Mouse (Mus musculus) intestine, postnatal 0 days (tissue): Measurements from ENCODE around the gene Vnn3. TPM values are rescaled to one million over a fixed set of nuclear protein-coding genes. Genes with fewer than 3 reads are reported as not detected.

ENCODE experiments used
- ATAC-seq: fragments of 200-750 bp; cut with Nextera tagmentation; 2 replicates; pipeline ENCODE4 v1.8.0; 2017; ENCODE audit warnings: mild to moderate bottlenecking, moderate TSS enrichment, moderate library complexity
- H3K27ac ChIP-seq: fragments of 300-500 bp; sonication (generic); 2 replicates; pipeline ENCODE4 v1.5.1; 2014; ENCODE audit warnings: mild to moderate bottlenecking, low read depth, low read length, moderate library complexity
- H3K27me3 ChIP-seq: fragments of 300-500 bp; sonication (generic); replicated peaks from 2 replicates; pipeline ENCODE4 v1.6.1; 2014; ENCODE audit warnings: low read length, mixed read lengths; ENCODE audit not compliant: control insufficient read depth, insufficient read depth
- H3K36me3 ChIP-seq: fragments of 300-500 bp; sonication (generic); 2 replicates; pipeline ENCODE4 v1.6.1; 2014; ENCODE audit warnings: mild to moderate bottlenecking, moderate library complexity; ENCODE audit not compliant: control insufficient read depth, insufficient read depth
- H3K4me1 ChIP-seq: fragments of 300-500 bp; sonication (generic); replicated peaks from 2 replicates; pipeline ENCODE4 v1.6.1; 2014; ENCODE audit warnings: antibody characterized with exemption, low read length, mixed read lengths; ENCODE audit not compliant: control insufficient read depth, insufficient read depth
- H3K4me2 ChIP-seq: fragments of 300-500 bp; sonication (generic); replicated peaks from 2 replicates; pipeline ENCODE4 v1.6.1; 2014; ENCODE audit warnings: low read depth, mild to moderate bottlenecking, moderate library complexity
- H3K4me3 ChIP-seq: fragments of 300-500 bp; sonication (generic); 2 replicates; pipeline ENCODE4 v1.5.1; 2014; ENCODE audit warnings: low read depth, low read length
- H3K9ac ChIP-seq: fragments of 300-500 bp; sonication (generic); 2 replicates; pipeline ENCODE4 v1.6.1; 2014; ENCODE audit warnings: mild to moderate bottlenecking, low read depth, low read length
- H3K9me3 ChIP-seq: fragments of 300-500 bp; sonication (generic); 2 replicates; pipeline ENCODE4 v1.6.1; 2016; ENCODE audit warnings: mixed run types; ENCODE audit not compliant: control insufficient read depth
- CTCF ChIP-seq: sonication (generic); IDR thresholded peaks from 2 replicates; pipeline ENCODE4 v1.5.1; 2016; ENCODE audit warnings: low read depth, mild to moderate bottlenecking, control low read depth, antibody characterized with exemption, moderate library complexity
- WGBS: fragments of 180-500 bp; shearing (Covaris S2); extraction: QIAGEN DNeasy Blood & Tissue Kit; methylation state at CpG from one replicate; pipeline ENCODE4 v1.1.7; 2014; 5-methylcytosine and 5-hydroxymethylcytosine counted together
- polyA plus RNA-seq: library from polyadenylated mRNA; unstranded; fragments of >200 nt; fragmentation: Nextera tagmentation; extraction: Ambion mirVana; gene quantifications from 2 replicates; pipeline ENCODE4 v1.2.1, GENCODE M21; 2015

The Vnn3 gene
- polyA plus RNA-seq, 1 experiment from 2014 or later = 0.10 TPM

DNA sequence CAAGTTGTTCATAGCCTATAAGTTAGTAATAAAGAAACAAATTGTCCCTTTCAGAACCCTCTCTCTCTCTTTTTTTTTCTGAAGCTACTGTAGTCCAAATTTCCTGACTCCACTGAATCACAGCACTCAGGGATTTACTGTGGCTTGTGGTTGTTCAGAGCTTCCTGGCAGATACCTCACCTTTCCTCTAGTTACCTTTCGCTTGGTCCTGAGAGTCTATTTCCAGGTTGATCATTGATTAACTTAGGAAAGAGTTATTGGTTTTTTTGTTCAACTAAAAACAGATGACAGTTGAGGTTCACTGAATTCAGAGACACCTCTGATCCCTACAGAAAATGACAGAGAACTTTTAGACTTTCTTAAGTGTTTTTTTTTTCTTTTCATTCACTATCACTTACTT lies 33.6 kb downstream of the Vnn3 start:
- no peaks in the 10 kb centered on the region for H3K36me3 ChIP-seq
- H3K9me3 ChIP-seq = no peaks in the 10 kb centered on the region
- no peaks in the 10 kb centered on the region for H3K4me1 ChIP-seq
- no peak overlapping the region for H3K4me3 ChIP-seq
- no peak for TF ChIP-seq CTCF
- no peak overlapping the region for H3K4me2 ChIP-seq
- ATAC-seq = no peak
- H3K9ac ChIP-seq = no peak overlapping the region
- WGBS = 57% methylated on average over 1 of the region's 1 CpGs
- H3K27ac ChIP-seq = no peak overlapping the region
- H3K27me3 ChIP-seq = no peaks in the 10 kb centered on the region

DNA sequence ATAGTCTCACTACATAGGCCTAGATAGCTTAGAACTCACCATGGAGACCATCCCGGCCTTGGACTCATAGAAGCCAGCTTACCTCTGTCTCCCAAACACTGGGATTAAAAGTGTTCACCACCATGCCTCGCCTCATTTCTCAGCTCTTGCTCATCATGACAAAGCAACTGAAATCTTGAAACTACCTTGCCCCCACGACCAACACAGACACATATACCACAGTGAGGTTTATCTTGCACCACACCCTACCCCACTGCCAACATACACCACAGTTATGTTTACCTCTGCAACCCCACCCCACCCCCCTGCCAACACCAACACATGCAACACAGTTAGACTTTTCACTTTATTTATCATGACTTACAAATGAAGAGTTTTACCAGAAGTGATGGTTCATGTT lies 34.8 kb downstream of the Vnn3 start:
- no peaks in the 10 kb centered on the region for H3K36me3 ChIP-seq
- no peak for ATAC-seq
- WGBS = 70% methylated on average over 3 of the region's 3 CpGs
- H3K4me2 ChIP-seq = no peak overlapping the region
- H3K4me3 ChIP-seq = no peak overlapping the region
- no peak overlapping the region for H3K27ac ChIP-seq
- no peaks in the 10 kb centered on the region for H3K9me3 ChIP-seq
- H3K27me3 ChIP-seq = no peaks in the 10 kb centered on the region
- no peak for TF ChIP-seq CTCF
- H3K9ac ChIP-seq = no peak overlapping the region
- no peaks in the 10 kb centered on the region for H3K4me1 ChIP-seq

DNA sequence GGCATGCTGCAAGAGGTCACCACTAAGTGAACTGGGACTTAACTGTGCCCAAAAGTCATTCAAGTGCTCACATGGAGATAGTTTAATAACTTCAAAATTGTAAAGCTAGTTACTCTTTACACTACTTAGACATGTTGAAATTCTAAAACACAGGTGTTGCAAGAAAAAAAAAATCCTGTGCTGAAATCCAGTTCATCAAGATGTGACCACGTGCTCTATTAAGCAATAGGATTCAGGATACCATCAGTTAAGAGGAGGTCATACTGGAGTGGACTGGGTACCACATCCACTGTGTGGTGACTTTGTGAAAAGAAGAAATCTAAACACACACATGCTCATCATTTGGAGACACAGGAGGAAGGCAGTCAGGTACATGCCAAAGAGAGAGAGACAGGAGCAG lies 41.7 kb downstream of the Vnn3 start:
- no peak overlapping the region for H3K4me3 ChIP-seq
- no peak overlapping the region for H3K9ac ChIP-seq
- TF ChIP-seq CTCF = no peak
- H3K4me1 ChIP-seq = no peaks in the 10 kb centered on the region
- ATAC-seq = no peak
- H3K36me3 ChIP-seq = no peaks in the 10 kb centered on the region
- H3K27ac ChIP-seq = no peak overlapping the region
- H3K4me2 ChIP-seq = no peak overlapping the region
- 78% methylated on average over 1 of the region's 1 CpGs for WGBS
- no peaks in the 10 kb centered on the region for H3K27me3 ChIP-seq
- no peaks in the 10 kb centered on the region for H3K9me3 ChIP-seq

DNA sequence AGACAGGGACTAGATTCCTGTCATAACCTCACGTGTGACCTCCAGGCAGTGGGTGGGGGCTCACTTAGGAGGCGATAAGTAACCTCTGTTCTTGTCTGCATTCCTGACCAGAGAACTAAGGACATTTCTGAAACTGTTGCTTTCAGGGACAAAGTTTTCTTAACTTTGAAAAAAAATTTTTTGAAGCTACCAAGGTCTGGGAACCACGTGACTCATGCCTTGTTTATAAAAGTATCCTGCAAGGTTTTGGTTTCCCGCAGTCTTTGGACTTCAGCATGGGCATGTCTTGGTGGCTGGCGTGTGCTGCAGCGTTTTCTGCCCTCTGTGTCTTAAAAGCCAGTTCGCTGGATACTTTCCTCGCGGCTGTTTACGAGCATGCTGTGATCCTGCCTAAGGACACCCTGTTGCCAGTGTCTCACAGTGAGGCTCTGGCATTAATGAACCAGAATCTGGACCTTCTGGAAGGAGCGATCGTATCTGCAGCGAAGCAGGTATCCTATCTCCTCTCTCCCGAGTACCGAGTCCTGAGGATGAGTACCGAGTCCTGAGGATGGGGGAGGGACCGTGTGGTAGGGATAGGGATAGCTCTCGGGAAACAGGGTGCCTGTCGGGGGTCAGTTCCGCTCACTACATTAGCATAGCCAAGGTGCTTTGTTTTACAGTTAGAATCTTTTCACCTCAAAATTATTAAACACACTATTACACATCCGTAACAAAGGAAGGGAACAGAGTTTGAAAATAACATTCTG lies 43.5 kb downstream of the Vnn3 start, which contains the start of gene Vnn1:
Gene Vnn1 (plus strand): TSS at position 88 of the 749 bp plus-strand sequence.
- Histone ChIP-seq H3K9ac (no peak within 1 kb of the TSS; the same call in 1 of the 2 replicates), H3K9me3 (no peaks in the 10 kb centered on the region), H3K4me2 (peak within 1 kb of the TSS; percentile 72), H3K36me3 (no peaks in the 10 kb centered on the region), H3K27me3 (no peaks in the 10 kb centered on the region), H3K27ac (no peak within 1 kb of the TSS), H3K4me1 (no peaks in the 10 kb centered on the region), H3K4me3 (peak within 1 kb of the TSS; percentile 22)
- peak; percentile 65; the same call in 1 of the 2 replicates for ATAC-seq
- 10% methylated on average over 21 of the region's 21 CpGs for WGBS
- TF ChIP-seq CTCF = no peak

DNA sequence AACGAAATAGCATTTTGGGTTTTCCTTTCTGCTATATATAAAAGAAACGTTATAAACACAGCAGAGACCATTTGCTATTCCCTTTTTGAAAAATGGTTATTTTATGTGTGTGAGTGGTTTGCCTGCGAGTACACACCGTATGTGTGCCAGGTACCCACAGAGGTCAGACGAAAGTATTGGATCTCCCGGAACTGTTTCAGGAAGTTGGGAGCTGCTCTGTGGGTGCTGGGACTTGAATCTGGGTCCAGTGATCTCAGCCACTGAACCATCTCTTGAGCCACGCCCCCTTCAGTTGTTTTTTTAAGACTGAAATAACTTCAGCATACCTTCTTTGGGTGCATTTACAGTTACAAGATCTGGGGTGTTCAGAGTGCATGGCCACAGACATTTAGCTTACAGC lies 44.1 kb downstream of the Vnn3 start:
- Histone ChIP-seq H3K9me3 (no peaks in the 10 kb centered on the region), H3K36me3 (no peaks in the 10 kb centered on the region), H3K27me3 (no peaks in the 10 kb centered on the region), H3K9ac (no peak overlapping the region), H3K4me3 (no peak overlapping the region), H3K4me1 (no peaks in the 10 kb centered on the region), H3K4me2 (peak overlapping the region; percentile 72; the same call in 1 of the 2 replicates), H3K27ac (no peak overlapping the region)
- no peak for ATAC-seq
- WGBS = 70% methylated on average over 7 of the region's 7 CpGs
- no peak for TF ChIP-seq CTCF

DNA sequence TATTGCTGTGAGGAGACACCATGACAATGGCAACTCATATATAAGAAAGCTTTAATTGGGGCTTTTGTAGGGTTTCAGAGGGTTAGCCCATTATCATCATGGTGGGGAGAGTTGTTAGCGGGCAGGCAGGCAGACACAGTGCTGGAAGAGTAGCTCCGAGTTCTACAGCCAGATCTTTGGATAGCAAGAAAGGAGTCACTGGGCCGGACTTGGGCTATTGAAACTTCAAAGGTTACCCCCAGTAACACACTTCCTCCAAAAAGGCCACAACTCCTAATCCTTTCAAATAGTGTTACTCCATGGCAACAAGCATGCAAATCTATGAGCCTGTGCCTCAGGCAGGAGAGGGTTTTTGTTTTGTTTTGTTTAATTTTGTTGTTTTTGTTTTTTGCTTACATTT lies 49.9 kb downstream of the Vnn3 start:
- no peak for TF ChIP-seq CTCF
- Histone ChIP-seq H3K9ac (no peak overlapping the region), H3K4me3 (no peak overlapping the region), H3K27me3 (no peaks in the 10 kb centered on the region), H3K27ac (no peak overlapping the region), H3K9me3 (no peaks in the 10 kb centered on the region), H3K36me3 (no peaks in the 10 kb centered on the region), H3K4me2 (no peak overlapping the region), H3K4me1 (no peaks in the 10 kb centered on the region)
- WGBS = 93% methylated on average over 3 of the region's 3 CpGs
- no peak for ATAC-seq

DNA sequence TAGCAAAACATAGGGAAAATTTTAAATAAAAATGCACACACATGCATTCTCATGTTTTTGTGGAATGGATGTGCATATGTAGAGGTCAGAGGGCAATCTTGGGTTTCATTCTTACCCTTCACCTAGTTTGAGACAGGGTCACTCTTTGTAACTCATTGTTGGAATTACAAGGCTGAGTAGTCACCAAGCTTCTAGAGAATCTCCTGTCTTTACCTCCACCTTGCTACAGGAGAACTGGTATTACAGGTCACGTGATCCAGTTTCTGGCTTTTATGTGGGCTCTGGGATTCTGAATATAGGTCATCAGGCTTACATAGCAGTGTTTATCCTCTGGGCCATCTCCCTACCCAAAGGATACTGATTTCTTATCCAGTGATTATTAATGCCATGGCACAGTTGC lies 54.4 kb downstream of the Vnn3 start:
- Histone ChIP-seq H3K9me3 (no peaks in the 10 kb centered on the region), H3K4me3 (no peak overlapping the region), H3K27ac (no peak overlapping the region), H3K27me3 (no peaks in the 10 kb centered on the region), H3K4me2 (no peak overlapping the region), H3K4me1 (no peaks in the 10 kb centered on the region), H3K9ac (no peak overlapping the region), H3K36me3 (no peaks in the 10 kb centered on the region)
- no peak for ATAC-seq
- WGBS = 81% methylated on average over 1 of the region's 1 CpGs
- no peak for TF ChIP-seq CTCF

Other genes starting within 250 kb of the Vnn3 start
- gene Rps12, start 64.2 kb upstream of the Vnn3 start, polyA plus RNA-seq = 144 and 151 TPM in 2 replicates
- 12.9 and 14.0 TPM in 2 replicates for gene Slc18b1, start 54.5 kb upstream of the Vnn3 start, polyA plus RNA-seq
- gene Vnn1, start 43.2 kb downstream of the Vnn3 start, polyA plus RNA-seq = 7.4 and 8.2 TPM in 2 replicates
- gene Taar1, start 68.9 kb downstream of the Vnn3 start, polyA plus RNA-seq = not detected in 2 replicates
- not detected in 2 replicates for gene Taar2, start 87.1 kb downstream of the Vnn3 start, polyA plus RNA-seq
- not detected in 2 replicates for gene Taar3, start 98.1 kb downstream of the Vnn3 start, polyA plus RNA-seq
- not detected in 2 replicates for gene Taar4, start 109.0 kb downstream of the Vnn3 start, polyA plus RNA-seq
- gene Taar5, start 119.2 kb downstream of the Vnn3 start, polyA plus RNA-seq = not detected in 2 replicates
- not detected in 2 replicates for gene Taar6, start 134.2 kb downstream of the Vnn3 start, polyA plus RNA-seq
- not detected in 2 replicates for gene Taar7a, start 142.0 kb downstream of the Vnn3 start, polyA plus RNA-seq
- not detected in 2 replicates for gene Taar7b, start 148.5 kb downstream of the Vnn3 start, polyA plus RNA-seq
- not detected in 2 replicates for gene Taar7d, start 175.8 kb downstream of the Vnn3 start, polyA plus RNA-seq
- gene Taar7e, start 186.2 kb downstream of the Vnn3 start, polyA plus RNA-seq = not detected in 2 replicates
- not detected in 2 replicates for gene Taar7f, start 198.0 kb downstream of the Vnn3 start, polyA plus RNA-seq
- not detected in 2 replicates for gene Taar8a, start 225.0 kb downstream of the Vnn3 start, polyA plus RNA-seq
- gene Taar8b, start 240.8 kb downstream of the Vnn3 start, polyA plus RNA-seq = not detected in 2 replicates